Mouse (Mus musculus) naive thymus-derived CD4-positive, alpha-beta T cell, adult 2 months (primary cell): Measurements from ENCODE around the gene Ush2a.
A peak's percentile ranks its signal among the peaks of the same experiment; 100 is the strongest.

Source experiments
- DNase-seq: peaks from one replicate; pipeline ENCODE4 v3.0.0-alpha.2; 2011; ENCODE audit warnings: low read depth

Ush2a gene

DNA sequence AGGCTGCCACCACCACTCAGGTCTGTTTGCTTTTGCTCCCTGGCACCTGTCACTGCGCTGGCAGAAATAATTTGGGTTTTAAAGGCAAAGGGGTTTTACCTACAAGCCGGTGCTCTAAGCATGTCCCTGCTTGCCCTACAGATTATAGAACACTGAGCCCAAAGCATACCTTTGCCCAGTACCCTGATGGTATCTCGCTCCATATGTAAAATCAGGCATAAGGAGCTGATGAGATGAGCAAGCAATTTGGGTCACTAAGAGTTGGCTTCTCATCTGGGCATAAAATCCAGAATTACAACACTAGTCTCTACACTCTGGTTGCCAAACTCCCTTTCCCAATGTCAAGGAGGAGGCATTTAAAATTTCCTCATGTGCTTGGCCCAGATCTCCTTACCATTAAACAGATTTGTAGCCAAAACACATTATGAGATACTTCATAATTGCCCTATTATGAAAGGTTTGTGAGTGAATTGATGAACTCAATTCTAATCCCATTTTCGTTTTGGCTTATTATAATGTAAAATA, 616.8 kb downstream of the Ush2a start:
- no peak for DNase-seq

DNA sequence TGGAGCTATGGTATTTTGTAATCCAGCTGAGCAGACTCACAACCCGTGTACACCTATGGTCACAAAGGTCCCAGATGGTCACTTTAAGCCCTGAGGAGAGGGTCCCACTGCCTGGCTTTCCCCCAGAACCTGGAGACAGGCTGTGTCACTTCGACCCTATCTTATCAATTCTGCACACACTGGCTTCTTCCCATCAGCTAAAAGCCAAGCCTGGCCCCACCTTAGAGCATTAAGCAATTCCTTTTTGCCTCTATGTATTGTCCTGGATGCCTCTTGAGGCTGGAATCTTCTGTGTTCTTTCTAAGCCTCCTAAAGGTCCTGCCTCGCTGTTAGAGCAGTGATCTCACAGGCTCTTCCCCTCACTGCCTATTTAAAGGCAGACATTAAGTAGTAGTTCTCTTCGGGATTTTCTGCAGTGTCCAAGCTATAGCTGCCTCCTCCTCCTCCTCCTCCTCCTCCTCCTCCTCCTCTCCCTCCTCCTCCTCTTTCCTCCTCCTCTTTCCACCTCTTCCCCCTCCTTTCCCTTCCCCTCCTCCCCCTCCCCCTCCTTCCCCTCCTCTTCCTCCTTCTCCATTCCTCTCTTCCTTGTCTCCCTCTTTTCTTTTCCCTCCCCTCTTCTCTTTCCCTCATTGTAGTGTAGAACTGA, 635.2 kb downstream of the Ush2a start:
- DNase-seq: no peak

DNA sequence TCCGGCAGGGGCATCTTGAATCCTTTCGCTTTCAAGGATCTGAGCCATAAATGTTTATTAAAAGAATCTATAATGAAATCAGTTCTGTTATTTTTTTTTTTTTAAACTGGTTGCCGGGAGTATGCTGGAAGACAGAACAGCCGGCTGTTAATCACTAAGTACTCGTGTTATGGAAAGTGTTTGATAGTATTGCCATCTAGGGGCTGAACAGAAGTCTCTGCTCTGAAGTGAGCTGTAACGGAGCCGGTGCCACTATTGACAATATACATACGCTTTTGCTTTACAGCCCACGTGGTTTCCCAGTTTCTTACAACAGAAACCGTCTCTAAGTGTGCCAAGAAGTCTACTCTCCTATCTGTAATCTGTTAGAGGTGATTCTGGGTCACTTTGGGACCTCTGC, 642.3 kb downstream of the Ush2a start:
- no peak for DNase-seq

DNA sequence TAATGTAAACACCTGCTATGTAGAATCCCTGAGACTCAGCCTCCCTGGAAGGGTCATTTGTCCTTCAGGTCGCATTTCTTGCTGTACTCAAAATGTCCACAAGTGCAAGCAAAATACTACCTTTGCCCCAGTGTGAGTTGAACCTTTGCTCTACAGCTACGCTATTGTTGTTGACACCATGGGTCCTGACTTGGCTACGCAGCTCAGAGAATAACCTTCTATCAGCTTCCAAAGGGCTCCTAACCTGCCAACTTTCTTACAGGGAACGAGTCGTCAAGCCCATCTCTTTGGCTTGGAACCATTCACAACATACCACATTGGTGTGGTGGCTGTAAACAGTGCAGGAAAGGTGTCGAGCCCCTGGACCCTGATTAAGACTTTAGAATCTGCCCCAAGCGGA, 644.4 kb downstream of the Ush2a start:
- no peak for DNase-seq

DNA sequence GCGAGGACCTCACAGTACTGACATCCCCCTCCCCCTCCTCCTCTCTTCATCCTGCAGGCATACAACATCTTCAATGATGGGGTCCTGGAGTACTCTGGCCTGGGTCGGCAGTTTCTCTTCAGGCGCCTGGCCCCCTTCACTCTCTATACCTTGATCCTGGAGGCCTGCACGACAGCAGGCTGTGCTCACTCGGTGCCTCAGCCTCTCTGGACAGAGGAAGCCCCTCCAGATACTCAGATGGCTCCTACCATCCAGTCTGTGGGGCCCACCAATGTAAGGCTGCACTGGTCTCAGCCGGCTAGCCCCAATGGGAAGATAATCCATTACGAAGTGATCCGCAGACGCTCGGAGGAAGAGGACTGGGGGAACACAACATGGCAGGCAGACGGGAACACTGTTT, 648.8 kb downstream of the Ush2a start:
- DNase-seq: no peak

DNA sequence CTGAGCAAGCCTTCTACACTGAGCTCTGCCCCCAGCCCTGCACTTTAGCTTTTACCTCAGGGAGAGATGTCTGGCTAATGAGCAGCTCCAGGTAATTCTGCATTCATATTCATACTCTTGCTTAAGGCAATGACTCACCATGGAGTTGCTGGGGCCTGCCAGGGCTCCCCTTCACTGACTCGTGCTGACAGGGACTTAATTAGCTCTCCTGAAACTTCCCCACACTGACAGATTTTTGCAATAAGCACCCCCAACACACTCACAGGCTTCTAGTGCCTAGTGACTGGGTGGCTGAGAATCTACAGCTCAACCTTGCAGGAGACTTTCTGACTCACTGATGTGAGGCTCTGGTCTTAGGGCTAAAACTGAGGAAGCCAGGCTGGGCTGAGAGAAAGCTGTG, 658.1 kb downstream of the Ush2a start:
- no peak for DNase-seq

DNA sequence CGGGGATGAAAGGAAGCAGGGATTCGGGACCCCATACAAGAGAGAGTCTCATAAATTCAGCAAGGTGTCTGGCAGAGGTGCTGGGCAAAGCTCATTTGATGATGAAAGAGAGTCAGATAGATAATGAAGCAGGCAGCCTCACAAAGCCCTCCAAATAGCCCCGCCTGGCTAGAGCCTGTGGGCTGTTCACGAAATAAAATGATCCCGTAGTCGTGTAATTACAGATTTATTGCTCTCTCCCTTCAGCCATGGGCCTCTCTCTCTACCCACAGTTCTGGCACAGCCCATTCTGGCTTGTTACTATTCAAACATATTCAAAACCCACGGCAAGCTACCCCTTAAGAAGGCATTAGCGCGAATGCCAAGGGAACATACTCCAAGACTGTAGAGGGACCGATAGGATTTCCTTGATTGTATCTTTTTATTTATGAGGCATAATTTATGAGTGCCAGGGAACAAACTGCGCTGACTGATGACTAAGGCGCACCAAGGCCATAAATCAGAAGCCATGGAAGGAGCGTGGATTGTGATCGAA, 675.5 kb downstream of the Ush2a start:
- DNase-seq: no peak

DNA sequence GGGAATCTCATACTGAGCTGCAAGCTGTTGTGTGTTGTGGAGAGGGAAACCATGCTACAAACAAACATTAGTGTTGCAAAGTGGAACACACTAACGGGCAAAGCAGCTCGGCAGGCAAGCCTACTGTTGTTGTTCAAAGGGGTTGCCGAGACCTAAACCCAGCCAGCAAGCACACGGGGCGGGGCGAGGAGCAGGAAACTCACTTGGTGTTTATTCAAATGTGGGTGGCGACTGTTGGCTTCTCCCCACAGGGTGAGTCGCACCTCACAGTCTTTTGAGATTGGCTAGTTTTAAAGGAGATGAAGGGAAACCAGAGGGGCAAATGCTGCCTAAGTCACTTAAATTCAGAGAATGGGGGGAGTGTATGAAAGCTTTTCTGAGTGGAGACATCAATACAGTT, 683.5 kb downstream of the Ush2a start:
- no peak for DNase-seq

DNA sequence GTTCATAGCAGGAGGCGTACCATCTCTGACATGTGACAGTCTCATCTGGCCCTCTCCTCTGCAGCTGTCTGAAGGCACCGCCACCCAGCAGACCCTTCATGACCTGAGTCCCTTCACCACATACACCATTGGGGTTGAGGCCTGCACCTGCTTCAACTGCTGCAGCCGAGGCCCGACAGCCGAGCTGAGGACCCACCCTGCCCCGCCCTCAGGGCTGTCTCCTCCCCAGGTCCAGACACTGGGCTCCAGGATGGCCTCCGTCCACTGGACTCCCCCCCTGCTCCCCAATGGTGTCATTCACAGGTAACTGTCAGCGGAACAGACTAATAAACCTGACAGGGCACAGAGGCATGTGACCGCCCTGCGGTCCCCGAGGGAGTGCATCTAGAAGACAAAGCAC, 685.0 kb downstream of the Ush2a start:
- no peak for DNase-seq

DNA sequence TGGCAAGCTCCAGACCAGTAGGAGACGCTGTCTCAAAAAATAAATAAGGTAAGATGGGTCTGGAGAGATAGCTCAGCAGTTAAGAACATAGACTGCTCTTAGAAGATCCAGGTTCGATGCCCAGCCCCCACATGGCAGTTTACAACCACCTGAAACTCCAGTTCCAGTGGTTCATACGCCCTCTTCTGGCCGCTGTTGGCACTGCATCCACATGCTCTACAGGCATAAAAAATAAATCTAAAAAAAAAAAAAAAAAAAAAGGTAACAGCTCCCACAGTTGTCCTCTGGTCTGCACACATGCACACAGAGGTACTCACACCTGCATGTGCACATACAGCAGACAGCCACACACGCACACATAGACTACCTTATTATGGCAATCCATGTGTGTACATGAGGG, 686.0 kb downstream of the Ush2a start:
- DNase-seq: peak; percentile 4

DNA sequence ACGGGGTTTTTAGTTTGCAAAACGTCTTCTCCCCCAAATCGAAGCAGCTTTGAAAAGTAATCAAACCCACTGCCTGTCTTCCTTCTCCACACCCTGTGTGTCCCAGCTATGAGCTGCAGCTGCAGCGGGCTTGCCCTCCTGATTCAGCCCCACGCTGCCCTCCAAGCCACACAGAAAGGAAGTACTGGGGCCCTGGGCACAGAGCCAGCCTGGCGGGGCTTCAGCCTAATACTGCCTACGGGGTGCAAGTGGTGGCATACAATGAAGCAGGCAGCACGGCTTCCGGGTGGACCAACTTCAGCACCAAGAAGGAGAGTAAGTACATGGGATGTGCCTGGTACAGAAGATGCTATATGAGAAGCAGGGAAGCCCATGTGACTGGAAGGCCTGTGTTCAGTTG, 686.5 kb downstream of the Ush2a start:
- no peak for DNase-seq

DNA sequence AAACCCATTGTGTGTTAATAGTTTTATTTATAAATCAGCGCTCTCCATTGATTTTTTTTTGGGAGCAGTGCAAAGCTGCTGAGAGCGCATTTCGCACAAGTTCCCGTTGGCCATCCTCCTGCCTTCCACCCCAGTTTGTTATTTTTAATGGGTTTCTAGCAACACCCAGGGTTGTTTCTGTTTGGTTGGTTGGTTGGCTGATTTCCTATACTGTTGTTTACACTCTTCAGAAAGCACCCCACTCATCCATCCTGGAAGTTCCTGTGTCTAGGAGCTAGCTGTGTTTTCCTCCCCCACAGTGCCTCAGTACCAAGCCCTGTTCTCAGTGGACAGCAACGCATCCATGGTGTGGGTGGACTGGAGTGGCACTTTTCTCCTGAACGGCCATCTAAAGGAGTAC, 689.3 kb downstream of the Ush2a start:
- no peak for DNase-seq

DNA sequence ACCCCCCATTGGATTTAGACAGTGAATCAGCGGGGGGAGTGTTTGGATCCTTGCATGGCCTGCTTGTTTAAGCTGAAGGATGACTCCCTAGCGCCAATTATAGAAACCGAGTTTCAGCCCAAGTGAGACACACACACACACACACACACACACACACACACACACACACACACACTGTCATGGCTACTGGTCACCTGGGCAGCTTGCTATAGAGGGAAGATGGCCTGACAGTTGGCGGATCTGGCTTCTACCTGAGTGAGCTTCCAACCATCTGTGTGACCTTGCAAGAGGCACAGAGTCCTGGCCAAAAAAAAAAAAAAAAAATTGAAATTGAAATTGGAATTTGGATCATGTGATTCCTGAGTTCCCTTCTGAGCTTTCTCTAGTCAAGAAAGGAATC, 690.7 kb downstream of the Ush2a start:
- DNase-seq: no peak

DNA sequence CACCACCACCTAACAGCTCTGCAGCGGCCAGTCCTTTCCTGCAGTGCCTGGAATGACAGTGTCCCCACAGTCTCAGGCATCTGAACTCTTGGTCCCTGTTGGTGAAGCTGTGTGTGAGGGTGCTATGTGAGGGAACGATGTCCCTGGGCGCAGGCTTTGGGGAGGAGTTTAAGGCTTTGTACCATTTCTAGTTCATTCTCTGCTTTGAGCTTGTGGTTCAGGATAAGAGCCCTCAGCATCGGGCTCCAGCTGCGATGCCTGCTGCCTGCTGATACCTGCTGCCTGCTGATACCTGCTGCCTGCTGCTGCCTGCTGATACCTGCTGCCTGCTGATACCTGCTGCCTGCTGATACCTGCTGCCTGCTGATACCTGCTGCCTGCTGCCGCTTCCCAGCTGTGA, 711.3 kb downstream of the Ush2a start:
- no peak for DNase-seq

DNA sequence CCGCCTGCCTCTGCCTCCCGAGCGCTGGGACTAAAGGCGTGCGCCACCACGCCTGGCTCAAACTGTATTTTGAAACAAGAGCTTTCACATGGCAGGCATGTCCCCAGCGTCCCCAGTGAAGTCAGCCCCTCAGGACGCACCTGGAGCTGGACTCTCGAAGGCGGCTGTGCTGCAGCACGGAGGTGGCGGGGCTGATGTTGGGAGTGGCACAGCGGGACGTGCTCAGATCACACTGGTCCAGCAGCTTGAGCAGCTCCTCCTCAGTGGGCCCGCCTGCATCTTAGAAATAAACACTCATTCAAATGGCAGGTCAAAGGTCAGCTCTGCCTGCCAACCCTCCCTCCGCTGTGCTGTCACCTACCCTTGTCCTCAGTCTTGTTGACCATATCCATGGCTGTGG, 712.1 kb downstream of the Ush2a start:
- no peak for DNase-seq

DNA sequence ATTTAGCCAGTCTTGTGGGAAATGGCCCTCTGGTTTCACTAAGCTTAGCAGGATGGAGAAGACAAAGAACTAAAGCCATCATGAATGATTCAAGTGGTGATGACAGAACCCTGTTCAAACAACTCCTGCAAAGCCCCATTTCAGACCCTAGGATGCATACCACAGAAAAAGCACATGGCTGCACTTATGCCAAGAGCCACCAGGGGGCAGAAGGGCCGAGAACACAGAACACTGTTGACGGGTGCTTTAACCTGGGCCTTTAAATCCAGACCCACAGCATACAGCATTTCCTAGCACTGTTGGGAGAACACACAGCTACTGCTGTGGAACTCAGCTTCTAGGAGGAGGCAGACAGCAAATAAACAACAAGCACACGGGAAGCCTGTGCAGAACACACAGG, 718.2 kb downstream of the Ush2a start:
- peak; percentile 67 for DNase-seq

DNA sequence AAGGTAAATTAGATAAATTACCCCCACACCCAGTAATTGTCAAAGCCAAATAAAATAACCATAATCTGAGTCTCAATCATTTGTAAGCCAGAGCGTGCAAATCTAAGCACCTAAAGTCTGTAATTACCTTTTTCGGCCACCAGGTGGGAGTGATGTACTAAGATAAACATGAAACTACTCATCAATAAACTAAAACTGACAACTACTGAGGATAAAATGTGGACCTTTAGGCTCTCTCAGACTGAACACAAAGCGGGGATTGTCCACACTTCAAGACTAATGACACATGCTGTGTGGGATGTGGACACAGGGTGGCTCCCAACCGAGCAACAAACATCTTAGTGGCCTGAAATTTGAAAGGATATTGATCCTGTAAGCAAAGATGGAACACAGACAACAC, 731.4 kb downstream of the Ush2a start:
- peak; percentile 70 for DNase-seq

DNA sequence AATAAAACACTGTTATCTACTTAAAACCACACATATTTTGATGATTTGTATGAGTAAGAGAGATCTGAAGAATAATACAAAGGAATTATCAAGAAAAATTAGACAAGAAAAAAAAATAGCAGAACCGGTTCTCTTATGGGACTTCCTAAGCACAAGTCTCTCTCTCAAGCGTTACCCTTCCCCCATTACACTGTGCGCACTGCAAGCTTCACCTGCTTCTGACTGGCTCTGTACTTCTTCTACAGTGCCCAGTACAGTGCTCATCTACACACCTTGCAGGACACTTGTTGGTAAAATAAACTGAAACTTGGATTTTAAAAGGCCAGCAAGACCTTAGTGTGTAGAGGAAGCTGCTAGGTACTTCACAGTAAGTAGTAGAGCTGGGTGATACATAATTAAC, 736.1 kb downstream of the Ush2a start:
- no peak for DNase-seq

DNA sequence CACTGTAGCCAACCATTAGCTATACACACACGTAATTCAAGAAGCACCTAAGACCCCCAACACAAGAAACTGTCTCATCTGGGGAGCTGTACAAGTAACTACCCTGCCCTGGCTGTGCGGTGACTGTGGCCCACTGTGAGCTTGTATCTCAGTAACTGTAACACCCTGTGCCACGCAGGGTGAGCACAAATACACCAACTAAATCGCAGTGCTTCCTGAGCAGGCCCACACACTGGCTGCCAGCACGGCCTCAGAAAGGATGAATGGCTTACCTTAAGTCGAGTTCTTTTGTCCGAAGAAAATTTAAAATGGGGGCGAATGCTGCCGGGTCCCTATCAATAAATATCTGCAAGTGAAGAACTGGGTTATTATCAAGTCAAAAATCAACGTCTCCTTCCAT, 738.2 kb downstream of the Ush2a start:
- no peak for DNase-seq

DNA sequence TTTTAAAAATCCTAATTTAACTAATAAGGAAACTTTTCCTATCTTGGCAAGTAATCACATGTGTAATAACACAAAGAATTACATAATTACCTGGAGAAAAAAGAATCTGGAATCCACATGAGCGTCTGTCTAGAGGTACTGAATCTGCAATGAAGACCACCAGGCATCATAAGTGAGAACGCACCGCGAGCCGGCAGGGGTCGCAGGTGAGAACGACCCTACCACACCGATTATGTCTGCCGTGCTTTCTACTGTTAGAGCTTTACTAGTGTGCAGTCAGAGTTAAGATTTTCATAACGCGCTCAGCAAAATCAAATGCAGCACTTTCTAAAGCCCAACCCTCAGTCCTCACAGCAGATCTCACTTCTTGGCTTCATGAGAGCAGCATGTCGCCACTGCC, 740.0 kb downstream of the Ush2a start:
- DNase-seq: no peak

DNA sequence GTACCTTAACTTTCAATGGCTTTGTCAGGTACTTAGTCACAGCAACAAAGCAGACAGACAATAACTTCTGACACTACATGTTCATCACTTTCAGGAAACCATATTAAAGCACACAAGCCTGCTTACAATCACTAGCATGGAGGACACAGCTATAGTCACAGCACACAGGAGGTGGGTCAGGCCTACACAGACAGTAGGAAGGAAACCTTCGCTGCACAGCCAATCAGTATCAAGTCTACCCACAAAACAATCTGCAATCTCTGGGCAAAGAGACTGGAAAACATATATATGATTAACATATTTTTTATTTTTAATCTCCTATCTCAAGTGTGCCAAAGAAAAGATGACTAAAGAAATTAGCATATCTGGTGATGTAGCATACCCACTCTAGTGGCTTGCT, 743.0 kb downstream of the Ush2a start:
- no peak for DNase-seq

DNA sequence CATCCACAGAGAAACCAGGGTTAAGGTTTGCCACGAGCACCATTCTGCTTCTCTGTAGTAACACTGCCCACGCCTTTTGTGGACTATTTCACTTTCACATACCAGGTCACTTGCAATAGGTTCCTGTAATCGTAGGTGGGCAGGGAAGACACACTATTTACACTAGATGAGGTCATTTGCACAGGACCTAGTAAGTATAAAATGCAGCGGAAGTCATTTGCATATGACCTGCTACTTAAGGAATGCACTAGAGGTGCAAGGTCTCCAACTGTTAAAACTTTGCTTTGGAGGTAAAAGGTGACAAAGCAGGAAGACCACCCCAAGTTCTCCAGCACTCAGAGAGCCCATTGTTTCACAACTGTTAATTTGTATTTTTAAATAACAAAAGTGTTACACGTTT, 744.4 kb downstream of the Ush2a start:
- no peak for DNase-seq

DNA sequence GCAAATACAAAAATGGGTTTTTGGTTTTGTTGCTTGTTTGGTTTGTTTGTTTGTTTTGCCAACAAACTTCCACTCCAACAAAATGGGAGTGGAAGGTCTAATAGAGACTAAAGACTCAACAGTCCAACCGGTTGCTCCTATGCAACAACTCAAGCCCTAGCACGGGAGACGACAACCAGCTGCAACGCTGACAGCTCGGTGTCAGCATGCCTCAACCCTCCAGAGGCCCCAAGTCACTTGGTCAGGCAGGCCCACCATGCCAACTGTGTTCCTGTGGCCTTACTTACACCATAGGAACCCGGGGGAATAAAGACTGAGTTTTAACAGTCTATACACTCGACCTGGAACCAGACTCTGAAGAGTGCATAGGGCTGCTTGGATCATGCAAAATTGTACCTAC, 745.0 kb downstream of the Ush2a start:
- DNase-seq: no peak

DNA sequence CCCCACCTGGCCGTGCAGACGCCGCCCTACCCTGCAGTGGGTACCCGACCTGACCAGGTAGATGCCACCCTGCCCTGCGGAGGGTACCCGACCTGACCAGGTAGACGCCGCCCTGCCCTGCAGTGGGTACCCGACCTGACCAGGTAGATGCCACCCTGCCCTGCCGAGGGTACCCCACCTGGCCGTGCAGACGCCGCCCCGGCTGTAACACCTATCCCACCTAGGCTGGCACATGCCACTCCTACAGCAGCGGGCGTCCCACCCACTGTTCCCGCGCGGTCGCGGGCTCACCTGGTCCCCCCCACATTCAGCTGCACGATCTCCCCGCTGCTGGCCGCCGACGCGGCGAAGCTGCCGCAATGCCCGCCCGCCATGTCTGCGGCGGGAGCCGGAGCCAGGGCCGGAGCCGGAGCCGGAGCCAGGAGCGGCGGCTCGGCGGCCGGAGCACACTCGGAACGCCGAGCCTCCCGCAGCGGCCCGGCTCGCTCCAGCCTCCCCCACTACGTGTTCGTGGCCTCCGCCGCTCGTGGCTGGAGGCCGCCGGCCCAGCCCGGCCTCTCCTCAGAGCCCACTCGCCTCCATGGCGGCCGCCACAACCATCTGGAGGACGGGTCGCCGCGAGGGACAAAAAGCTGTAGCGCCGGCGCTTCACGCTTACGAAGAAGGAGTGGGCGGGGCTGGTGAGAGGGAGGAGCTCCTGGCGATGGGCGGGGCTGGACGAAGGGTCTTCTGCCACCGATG, 745.6 kb downstream of the Ush2a start, which contains the start of gene Kctd3:
Gene Kctd3 (minus strand): TSS at position 603 of the 741 bp plus-strand sequence.
- peak; percentile 96 for DNase-seq
